Mouse (Mus musculus) adrenal gland, postnatal 36 days (tissue): ENCODE measurements around the gene Glis3. TPM values are rescaled to one million over a fixed set of nuclear protein-coding genes. Genes with fewer than 3 reads are reported as not detected.

Experiments used
- DNase-seq, 2 experiments: peaks; one replicate each; pipeline ENCODE4 v3.0.0; 2021; ENCODE audit warnings: mixed read lengths in 1 of 2
- total RNA-seq, 2 experiments: library from RNA; stranded (reverse); gene quantifications; 2 replicates each; pipeline ENCODE4 v1.2.3; 2021

Glis3 gene
- total RNA-seq, 2 experiments from 2014 or later = 10.5 to 12.1 TPM

- no peak for DNase-seq
Observed at GRCm38 (mm10) chr19:28382168-28382911, 297.5 kb downstream of the Glis3 start.

- no peak for DNase-seq
Observed at GRCm38 (mm10) chr19:28381441-28381840, 298.4 kb downstream of the Glis3 start.

GRCm38 (mm10) chr19:28380691-28381262 lies 299.1 kb downstream of the Glis3 start:
- peak in 1 of 2 experiments; percentile 18 for DNase-seq

- DNase-seq = no peak
Observed at GRCm38 (mm10) chr19:28377788-28378295, 302.0 kb downstream of the Glis3 start.

- no peak for DNase-seq
Observed at GRCm38 (mm10) chr19:28376401-28376800, 303.5 kb downstream of the Glis3 start.

GRCm38 (mm10) chr19:28375746-28376145 lies 304.1 kb downstream of the Glis3 start:
- DNase-seq = no peak

GRCm38 (mm10) chr19:28374524-28374923 lies 305.4 kb downstream of the Glis3 start:
- DNase-seq = no peak

- DNase-seq = no peak
Observed at GRCm38 (mm10) chr19:28368215-28368614, 311.7 kb downstream of the Glis3 start.

- no peak for DNase-seq
Observed at GRCm38 (mm10) chr19:28367274-28367673, 312.6 kb downstream of the Glis3 start.

- DNase-seq = no peak
Observed at GRCm38 (mm10) chr19:28366766-28367165, 313.1 kb downstream of the Glis3 start.

GRCm38 (mm10) chr19:28365897-28366296 lies 314.0 kb downstream of the Glis3 start:
- peak; percentile 55 to 63 for DNase-seq

GRCm38 (mm10) chr19:28360884-28361283 lies 319.0 kb downstream of the Glis3 start:
- DNase-seq = no peak

GRCm38 (mm10) chr19:28357595-28357994 lies 322.3 kb downstream of the Glis3 start:
- no peak for DNase-seq

GRCm38 (mm10) chr19:28351068-28352066 lies 328.5 kb downstream of the Glis3 start:
- no peak for DNase-seq

GRCm38 (mm10) chr19:28347080-28347825 lies 332.6 kb downstream of the Glis3 start:
- peak; percentile 48 to 63 for DNase-seq

GRCm38 (mm10) chr19:28343640-28344039 lies 336.2 kb downstream of the Glis3 start:
- DNase-seq = peak in 1 of 2 experiments; percentile 3

- DNase-seq = no peak
Observed at GRCm38 (mm10) chr19:28337574-28337973, 342.3 kb downstream of the Glis3 start.

GRCm38 (mm10) chr19:28336651-28337510 lies 343.0 kb downstream of the Glis3 start:
- DNase-seq = no peak

GRCm38 (mm10) chr19:28335890-28336289 lies 344.0 kb downstream of the Glis3 start:
- no peak for DNase-seq

GRCm38 (mm10) chr19:28333007-28333766 lies 346.7 kb downstream of the Glis3 start:
- DNase-seq = no peak
